Mouse (Mus musculus) central nervous system, embryonic 14 days (tissue): ENCODE results near the gene Vmn2r23. TPM values are rescaled to one million over a fixed set of nuclear protein-coding genes. Genes with fewer than 3 reads are reported as not detected.

Source experiments
- polyA plus RNA-seq: library from polyadenylated mRNA; depleted of rRNA; stranded (reverse); fragments of >200 nt; gene quantifications from 2 replicates; pipeline ENCODE4 v1.2.3, GENCODE M21; 2012; rRNA removed

Gene Vmn2r23
- polyA plus RNA-seq = not detected in 2 replicates

GRCm38 (mm10) chr6:123702370-123702769 lies at the start of gene Vmn2r23:
TSS of gene Vmn2r23 (plus strand) at chr6:123702670.

GRCm38 (mm10) chr6:123778579-123778978 lies 76.1 kb downstream of the Vmn2r23 start, which contains the start of gene Vmn2r24:
TSS of gene Vmn2r24 (plus strand) at chr6:123778879.

Other genes starting within 250 kb of the Vmn2r23 start
- gene Vmn2r21, start 169.3 kb upstream of the Vmn2r23 start, polyA plus RNA-seq = not detected in 2 replicates
- not detected in 2 replicates for gene Vmn2r22, start 51.9 kb upstream of the Vmn2r23 start, polyA plus RNA-seq
- gene Vmn2r24, start 76.2 kb downstream of the Vmn2r23 start, polyA plus RNA-seq = not detected in 2 replicates
- not detected in 2 replicates for gene Vmn2r25, start 150.8 kb downstream of the Vmn2r23 start, polyA plus RNA-seq